Mouse (Mus musculus): ENCODE data around the gene Tmem121b. TPM values are rescaled to one million over a fixed set of nuclear protein-coding genes. Genes with fewer than 3 reads are reported as not detected.

The Tmem121b gene
- 0.31 TPM for total RNA-seq (2023)

GRCm38 (mm10) chr6:120493374-120494181 lies at the start of gene Tmem121b:
TSS of gene Tmem121b (minus strand) at chr6:120493807.

GRCm38 (mm10) chr6:120531020-120531965 lies 37.7 kb upstream of the Tmem121b start, which contains the start of gene Hdhd5:
TSS of gene Hdhd5 (minus strand) at chr6:120531319.

DNA sequence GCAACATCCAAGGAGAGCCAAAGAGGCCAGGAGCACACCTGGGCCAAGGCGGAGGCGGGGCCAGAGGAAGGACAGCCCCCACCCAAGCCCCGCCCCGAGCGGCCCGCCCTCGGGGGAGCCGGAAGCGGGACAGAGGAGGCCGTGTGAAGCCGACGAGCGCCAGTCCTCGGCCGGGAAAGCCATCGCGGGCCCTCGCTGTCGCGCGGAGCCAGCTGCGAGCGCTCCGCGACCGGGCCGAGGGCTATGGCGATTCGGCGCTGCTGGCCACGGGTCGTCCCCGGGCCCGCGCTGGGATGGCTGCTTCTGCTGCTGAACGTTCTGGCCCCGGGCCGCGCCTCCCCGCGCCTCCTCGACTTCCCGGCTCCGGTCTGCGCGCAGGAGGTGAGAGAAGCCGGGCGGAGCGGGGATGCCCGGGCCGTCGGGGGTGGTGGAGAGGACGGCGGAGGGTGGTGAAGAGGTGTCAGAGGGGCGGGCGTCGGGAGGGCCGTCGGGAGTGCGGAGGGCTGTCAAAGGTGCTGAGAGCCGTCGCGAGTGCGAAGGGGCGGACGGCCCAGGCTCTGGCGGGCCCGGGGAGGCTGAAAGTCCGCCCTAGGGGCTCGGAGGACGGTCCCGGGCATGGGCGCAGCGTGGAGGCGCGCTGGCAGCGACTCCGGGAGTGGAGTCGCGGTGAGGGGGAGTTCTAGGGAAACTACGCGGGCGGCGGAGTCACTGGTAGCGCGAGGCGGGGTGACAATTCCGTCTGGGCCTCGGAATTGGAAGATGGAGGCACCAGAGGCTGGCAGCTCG lies 30.3 kb downstream of the Tmem121b start, which contains the start of gene Il17ra:
Il17ra (plus strand) TSS at position 162 of the 786 bp plus-strand sequence.

Other genes with a start within 250 kb of the Tmem121b start
- gene D330020A13Rik, start 199.4 kb downstream of the Tmem121b start, total RNA-seq (2023), result not detected
- not detected for gene B4galnt3, start 199.2 kb downstream of the Tmem121b start, total RNA-seq (2023)
- gene Kdm5a, start 129.7 kb downstream of the Tmem121b start, total RNA-seq (2023), result 146 TPM
- gene Ccdc77, start 129.4 kb downstream of the Tmem121b start, total RNA-seq (2023), result 7.5 TPM
- 218 TPM for gene Il17ra, start 30.6 kb downstream of the Tmem121b start, total RNA-seq (2023)
- 99.4 TPM for gene Hdhd5, start 37.5 kb upstream of the Tmem121b start, total RNA-seq (2023)
- 3.2 TPM for gene Cecr2, start 172.6 kb upstream of the Tmem121b start, total RNA-seq (2023)

All from CD8-positive naive resting alpha-beta T cell, adult 57 days (primary cell).